In genomic region chr7:126963548-126964286, GRCm38 (mm10) we compare ENCODE assay signal across 1 mouse cellular context.
TF ChIP-seq lines count a peak whose summit lies in the region.

No protein-coding gene starts in this region.

TF ChIP-seq in CH12.LX, 34 proteins besides CTCF, POLR2A, EP300 and RAD21 (continued from another document):
- TF ChIP-seq MAX (IDR thresholded peaks at IDR 0.05; ENCODE audit: low read length): no peak
- no peak for TF ChIP-seq UBTF (IDR thresholded peaks at IDR 0.05; ENCODE audit: low read depth, low read length)
- TF ChIP-seq IRF4 (IDR thresholded peaks at IDR 0.05; ENCODE audit: low read depth, low read length): peak; percentile 96
- peak; percentile 70 for TF ChIP-seq SMC3 (IDR thresholded peaks at IDR 0.05; ENCODE audit: low read depth, low read length)
- TF ChIP-seq MAFK (IDR thresholded peaks at IDR 0.05; ENCODE audit: insufficient replicate concordance, low read length): no peak
- TF ChIP-seq KAT2A (IDR thresholded peaks at IDR 0.05; ENCODE audit: insufficient replicate concordance, low read length): no peak
- peak; percentile 24; the same call in 1 of the 2 replicates for TF ChIP-seq CHD1 (IDR thresholded peaks at IDR 0.05; ENCODE audit: low read depth, low read length)
- peak; percentile 69 for TF ChIP-seq TCF12 (IDR thresholded peaks at IDR 0.05; ENCODE audit: low read depth, low read length)
